ENCODE assay signal across 16 mouse cellular contexts in genomic region chr9:82114865-82115264, GRCm38 (mm10).
DNase-seq lines count a peak whose midpoint lies in the region; ATAC-seq lines count a peak whose summit lies in the region.
"Had no signal": no experiment of that assay in that cellular context is flagged by ENCODE, and none has a peak within 500 bp of the region (broad histone marks: within the 10 kb centered on the region; RNA-seq: fewer than 3 reads in every experiment).

No protein-coding gene starts in this region.

- no peaks in the 10 kb centered on the region for H3K27me3 ChIP-seq in forebrain, embryonic 13.5 days
- H3K27me3 ChIP-seq in forebrain, embryonic 10.5 days (ENCODE audit: poor library complexity, severe bottlenecking), result no peaks in the 10 kb centered on the region
- H3K27me3 ChIP-seq in forebrain, embryonic 16.5 days (replicated peaks; ENCODE audit: control insufficient read depth, insufficient read depth, low read length), result no peaks in the 10 kb centered on the region
- H3K27me3 ChIP-seq: heart, embryonic 13.5 days; limb, embryonic 15.5 days had no signal

- no peak overlapping the region for H3K27ac ChIP-seq in forebrain, embryonic 13.5 days
- H3K27ac ChIP-seq in forebrain, embryonic 10.5 days, result no peak overlapping the region
- no peak overlapping the region for H3K27ac ChIP-seq in forebrain, embryonic 16.5 days (ENCODE audit: low read length)
- H3K27ac ChIP-seq: heart, embryonic 13.5 days; limb, embryonic 15.5 days; stomach, postnatal 0 days had no signal

- no peak for DNase-seq in forebrain, embryonic 10.5 days (ENCODE audit: extremely low spot score, low spot score)
- DNase-seq in layer of hippocampus, adult 8-10 months (ENCODE audit: low spot score in 2 of 2), result peak; percentile 2 to 3
- no peak for DNase-seq in layer of hippocampus, adult 11-12 months (ENCODE audit: low spot score)
- DNase-seq in retina, postnatal 1 day, result peak; percentile 13
- DNase-seq in retina, embryonic 14.5 days (ENCODE audit: low spot score), result no peak
- no peak for DNase-seq in urinary bladder, postnatal 25 days (ENCODE audit: low spot score)
- DNase-seq: adrenal gland, postnatal 10 days; heart, postnatal 36 days; kidney, adult 2 months; kidney, postnatal 14 days; liver, postnatal 0 days had no signal

- no peaks in the 10 kb centered on the region for H3K9me3 ChIP-seq in forebrain, embryonic 13.5 days (replicated peaks)
- H3K9me3 ChIP-seq in forebrain, embryonic 10.5 days, result no peaks in the 10 kb centered on the region
- no peaks in the 10 kb centered on the region for H3K9me3 ChIP-seq in forebrain, embryonic 16.5 days (ENCODE audit: control insufficient read depth, low read length)
- H3K9me3 ChIP-seq: heart, embryonic 13.5 days; limb, embryonic 15.5 days had no signal

- no peak overlapping the region for H3K4me3 ChIP-seq in forebrain, embryonic 13.5 days
- H3K4me3 ChIP-seq in forebrain, embryonic 10.5 days, result no peak overlapping the region
- no peak overlapping the region for H3K4me3 ChIP-seq in forebrain, embryonic 16.5 days (replicated peaks; ENCODE audit: low read length)
- H3K4me3 ChIP-seq: heart, embryonic 13.5 days; limb, embryonic 15.5 days had no signal

- 75% methylated on average over 2 of the region's 2 CpGs for WGBS in forebrain, embryonic 13.5 days
- 88% methylated on average over 2 of the region's 2 CpGs for WGBS in forebrain, embryonic 10.5 days
- WGBS in forebrain, embryonic 16.5 days, result 43% methylated on average over 2 of the region's 2 CpGs

- H3K4me1 ChIP-seq in forebrain, embryonic 13.5 days, result no peaks in the 10 kb centered on the region
- H3K4me1 ChIP-seq in forebrain, embryonic 10.5 days, result no peaks in the 10 kb centered on the region
- no peaks in the 10 kb centered on the region for H3K4me1 ChIP-seq in forebrain, embryonic 16.5 days (replicated peaks; ENCODE audit: control insufficient read depth, insufficient read depth, low read length)
- H3K4me1 ChIP-seq: heart, embryonic 13.5 days; limb, embryonic 15.5 days had no signal

- no peaks in the 10 kb centered on the region for H3K36me3 ChIP-seq in forebrain, embryonic 13.5 days (ENCODE audit: poor library complexity, severe bottlenecking)
- H3K36me3 ChIP-seq in forebrain, embryonic 10.5 days (replicated peaks), result no peaks in the 10 kb centered on the region
- H3K36me3 ChIP-seq in forebrain, embryonic 16.5 days (ENCODE audit: control insufficient read depth, insufficient read depth), result no peaks in the 10 kb centered on the region
- H3K36me3 ChIP-seq: heart, embryonic 13.5 days; limb, embryonic 15.5 days had no signal

- H3K9ac ChIP-seq in forebrain, embryonic 13.5 days, result no peak overlapping the region
- no peak overlapping the region for H3K9ac ChIP-seq in forebrain, embryonic 16.5 days (replicated peaks; ENCODE audit: low read depth, low read length)
- H3K9ac ChIP-seq: heart, embryonic 13.5 days; limb, embryonic 15.5 days; liver, postnatal 0 days had no signal

- H3K4me2 ChIP-seq in forebrain, embryonic 13.5 days, result no peak overlapping the region
- no peak overlapping the region for H3K4me2 ChIP-seq in forebrain, embryonic 16.5 days (ENCODE audit: low read length)
- H3K4me2 ChIP-seq: heart, embryonic 13.5 days; limb, embryonic 15.5 days had no signal

- peak; percentile 87 for ATAC-seq in forebrain, embryonic 13.5 days
- ATAC-seq in forebrain, embryonic 16.5 days, result peak; percentile 95
- ATAC-seq: liver, postnatal 0 days had no signal

Comparison
In these comparisons a context has a peak if more than half of its experiments do, and no peak if none do; other contexts are left out.
1. DNase-seq: peak in layer of hippocampus, adult 8-10 months (2 of 2) and retina, postnatal 1 day (single experiment); none in forebrain, embryonic 10.5 days (single experiment), layer of hippocampus, adult 11-12 months (single experiment), retina, embryonic 14.5 days (single experiment) and urinary bladder, postnatal 25 days (single experiment).